Mouse (Mus musculus): ENCODE measurements around the gene Aldh3b1. TPM values are rescaled to one million over a fixed set of nuclear protein-coding genes. Genes with fewer than 3 reads are reported as not detected.

Aldh3b1 gene
- total RNA-seq, 2 experiments from 2014 or later, result 1.8 TPM

DNA sequence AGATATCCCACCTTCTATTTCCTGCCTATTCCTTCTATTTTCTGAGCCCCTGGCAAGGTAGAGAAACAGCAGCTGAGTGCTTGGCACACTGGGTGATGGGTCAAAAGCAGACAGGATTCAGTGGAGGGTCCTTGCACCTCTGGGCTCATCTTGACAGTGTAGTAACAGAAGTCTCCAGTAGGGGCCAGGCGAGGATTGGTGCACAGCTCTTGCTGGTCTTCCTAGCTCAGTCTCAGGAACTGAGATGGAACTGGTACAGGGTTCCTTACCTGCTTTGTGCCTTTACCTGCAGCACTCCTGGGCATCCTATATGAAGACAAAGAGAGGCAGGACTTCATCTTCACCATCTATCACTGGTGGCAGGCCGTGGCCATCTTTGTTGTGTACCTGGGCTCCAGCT lies 17.1 kb upstream of the Aldh3b1 start:
- no peak for DNase-seq (ENCODE audit: low spot score)
- intact Hi-C loops (cut with DNase I), result loop anchor here (1.0 to 2.0 kb wide), 2 partner anchors 34 to 66 kb away; partner anchors contain the start of gene Ndufv1

DNA sequence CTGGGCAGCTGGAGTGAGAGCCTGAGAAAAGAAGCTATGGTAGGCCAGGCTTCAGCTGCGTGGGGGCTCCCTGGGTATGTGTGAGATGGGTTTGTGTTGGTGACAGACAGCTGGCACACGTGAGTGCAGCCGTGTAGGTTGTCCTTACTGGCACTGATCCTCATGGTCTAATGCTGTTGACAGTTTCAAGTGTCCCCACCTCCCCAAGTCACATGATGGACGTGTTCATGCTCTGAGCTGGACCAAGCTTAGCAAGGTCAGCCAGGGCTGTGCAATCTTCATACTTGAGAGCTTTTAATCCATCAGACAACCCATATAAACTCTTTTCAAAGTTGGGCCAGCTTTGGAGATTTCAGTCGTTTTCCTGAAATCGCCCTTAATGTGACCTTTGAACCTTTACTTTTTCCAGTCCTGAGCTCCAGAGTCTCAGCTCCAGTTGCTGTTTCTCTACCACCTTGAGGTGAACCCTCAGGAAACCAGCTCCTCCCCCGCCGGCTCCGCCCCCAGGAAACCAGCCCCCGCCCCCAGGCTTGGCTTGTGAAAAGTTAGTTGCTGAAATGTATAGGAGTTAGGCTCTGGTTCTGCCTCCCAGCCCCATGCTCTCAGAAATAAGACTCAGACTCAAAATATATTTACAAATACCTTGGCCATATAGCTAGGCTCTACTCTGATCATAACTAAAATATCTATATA lies 16.4 kb upstream of the Aldh3b1 start:
- intact Hi-C loops (cut with DNase I), result loop anchor here (1.0 to 2.0 kb wide), 2 partner anchors 35 to 66 kb away; partner anchors contain the start of gene Ndufv1
- DNase-seq (ENCODE audit: low spot score), result no peak

DNA sequence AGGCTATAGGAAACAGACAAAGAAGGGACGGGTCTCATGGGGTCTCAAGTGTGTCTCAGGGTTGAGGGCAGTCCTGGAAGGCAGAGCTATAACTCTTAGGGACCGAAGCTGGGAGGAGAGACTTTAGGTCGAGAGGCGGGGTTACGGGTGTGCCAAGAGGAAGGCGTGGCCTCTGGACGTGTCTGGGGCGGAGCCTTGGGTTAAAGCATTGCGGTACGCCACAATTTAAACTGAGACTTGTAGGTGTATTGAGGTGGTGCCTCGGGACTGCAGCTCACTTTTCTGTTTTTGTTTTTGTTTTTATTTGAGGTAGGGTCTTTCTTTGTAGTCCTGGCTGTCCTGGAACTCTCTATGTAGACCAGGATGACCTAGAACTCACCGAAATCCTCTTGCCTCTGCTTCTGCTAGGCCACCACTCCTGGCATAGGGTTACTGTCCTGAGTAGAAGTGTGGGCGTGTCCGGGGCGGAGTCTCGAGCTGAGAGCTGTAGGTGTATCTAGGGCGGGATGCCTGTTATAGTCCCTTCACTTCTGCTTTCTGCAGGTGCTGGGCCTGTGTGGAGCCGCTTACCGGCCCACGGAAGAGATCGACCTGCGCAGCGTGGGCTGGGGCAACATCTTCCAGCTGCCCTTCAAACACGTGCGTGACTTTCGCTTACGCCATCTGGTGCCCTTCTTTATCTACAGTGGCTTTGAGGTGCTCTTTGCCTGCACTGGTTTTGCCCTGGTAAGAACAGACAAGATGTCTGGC lies 13.6 kb upstream of the Aldh3b1 start:
- no peak for DNase-seq (ENCODE audit: low spot score)

DNA sequence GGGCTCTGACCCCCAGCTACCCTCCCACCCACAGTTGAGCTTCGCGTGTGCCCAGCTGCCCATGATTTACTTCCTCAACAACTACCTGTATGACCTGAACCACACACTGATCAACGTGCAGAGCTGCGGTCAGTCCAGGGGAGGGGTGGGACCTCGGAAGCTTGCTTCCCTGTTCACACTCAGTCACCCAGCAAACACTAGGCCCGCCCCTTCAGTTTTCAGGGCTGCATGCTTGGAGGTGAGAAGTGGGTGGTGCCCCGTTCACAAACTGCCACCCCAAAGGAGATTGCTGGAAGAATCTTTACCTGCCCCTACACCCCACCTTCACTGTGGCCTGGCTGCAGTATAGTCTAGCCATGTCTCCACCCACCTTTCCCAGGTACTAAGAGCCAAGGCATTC lies 12.7 kb upstream of the Aldh3b1 start:
- DNase-seq (ENCODE audit: low spot score), result no peak
- intact Hi-C loops (cut with DNase I), result loop anchor here (5.0 kb wide), 1 partner anchor 165 kb away; no protein-coding TSS in a partner anchor

More for the DNA sequence above, 13.6 kb upstream of the Aldh3b1 start:
- intact Hi-C loops (cut with DNase I), result loop anchor here (5.0 kb wide), 1 partner anchor 166 kb away; no protein-coding TSS in a partner anchor

DNA sequence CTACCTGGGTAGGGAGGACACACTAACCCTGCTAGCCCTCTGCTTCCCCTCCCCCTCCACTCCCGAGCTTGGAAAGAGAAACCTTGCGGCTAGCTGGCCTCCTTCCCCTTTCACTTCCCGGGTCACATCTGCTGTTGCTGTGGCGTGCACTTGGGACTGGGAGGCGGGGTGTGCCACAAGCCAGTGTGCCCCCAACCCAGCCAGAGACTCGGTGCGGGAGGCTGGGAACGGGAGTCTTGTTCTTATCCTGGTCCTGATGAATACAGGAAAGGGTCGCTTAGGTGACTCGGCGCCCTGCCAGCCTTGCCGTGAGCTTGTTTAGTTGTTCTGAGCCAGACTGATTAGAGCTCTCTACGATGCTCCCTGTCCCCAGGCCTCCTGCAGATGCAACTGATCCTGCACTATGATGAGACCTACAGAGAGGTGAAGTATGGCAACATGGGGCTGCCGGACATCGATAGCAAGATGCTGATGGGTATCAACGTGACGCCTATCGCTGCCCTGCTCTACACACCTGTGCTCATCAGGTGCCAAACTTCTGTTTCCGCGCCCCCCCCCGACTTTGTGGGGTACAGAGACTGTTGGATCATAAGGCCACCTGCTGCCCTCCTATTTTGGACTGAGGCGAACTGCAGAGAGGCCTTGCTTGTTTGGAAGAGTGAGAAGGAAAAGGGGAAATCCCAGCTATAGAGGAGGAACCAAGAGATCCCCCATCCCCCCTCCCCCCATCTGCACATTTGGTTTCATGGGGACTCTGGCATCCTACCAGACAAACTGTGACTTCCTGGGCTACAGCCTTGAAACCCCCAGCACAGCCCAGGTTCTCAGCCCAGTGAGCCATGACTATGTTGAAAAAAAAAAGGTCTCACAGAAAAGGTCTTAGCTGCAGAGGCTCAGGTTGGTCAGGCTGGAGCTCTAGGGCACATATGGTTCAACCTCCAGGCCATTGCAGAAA lies 6.6 kb upstream of the Aldh3b1 start:
- intact Hi-C loops (cut with DNase I), result no loop called here
- peak; percentile 54 for DNase-seq (ENCODE audit: low spot score)

DNA sequence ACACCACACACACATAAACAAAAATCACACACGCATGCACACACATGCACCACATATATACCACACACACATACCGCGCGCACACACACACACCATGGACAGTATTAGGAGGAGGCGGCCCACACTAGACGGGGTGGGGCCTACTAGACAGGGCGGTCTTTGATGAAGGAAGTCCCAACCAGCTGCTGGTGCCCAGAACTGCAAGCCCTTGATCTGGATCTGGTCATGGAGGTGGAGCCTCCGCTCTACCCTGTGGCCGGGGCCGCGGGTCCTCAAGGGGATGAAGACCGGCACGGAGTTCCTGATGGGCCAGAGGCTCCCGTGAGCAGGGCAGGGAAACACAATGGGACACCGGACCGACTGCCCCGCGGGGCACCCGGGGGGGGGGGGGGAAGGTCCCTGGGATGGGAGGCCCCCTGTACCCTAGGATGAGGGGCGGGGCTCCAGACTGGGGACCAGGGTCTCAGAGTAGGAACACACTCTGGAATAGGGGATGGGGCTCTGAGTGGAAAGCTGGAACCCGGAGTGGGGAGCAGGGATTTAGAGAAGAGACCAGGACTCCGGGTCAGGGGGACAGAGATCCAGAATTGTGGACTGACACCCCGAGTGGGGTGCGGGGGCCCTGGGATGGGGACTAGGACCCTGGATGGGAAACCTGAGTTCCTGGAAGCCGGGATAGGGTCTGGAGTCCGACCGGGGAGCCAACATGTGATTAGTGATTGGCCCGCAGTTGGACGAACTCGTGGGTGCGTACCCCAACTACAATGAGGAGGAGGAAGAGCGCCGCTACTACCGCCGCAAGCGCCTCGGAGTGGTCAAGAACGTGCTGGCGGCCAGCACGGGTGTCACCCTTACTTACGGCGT lies 5.7 kb upstream of the Aldh3b1 start, which contains the start of gene Unc93b1:
Gene Unc93b1 (plus strand): TSS at position 155 of the 864 bp plus-strand sequence.
- intact Hi-C loops (cut with DNase I), result no loop called here
- DNase-seq (ENCODE audit: low spot score), result peak; percentile 69

DNA sequence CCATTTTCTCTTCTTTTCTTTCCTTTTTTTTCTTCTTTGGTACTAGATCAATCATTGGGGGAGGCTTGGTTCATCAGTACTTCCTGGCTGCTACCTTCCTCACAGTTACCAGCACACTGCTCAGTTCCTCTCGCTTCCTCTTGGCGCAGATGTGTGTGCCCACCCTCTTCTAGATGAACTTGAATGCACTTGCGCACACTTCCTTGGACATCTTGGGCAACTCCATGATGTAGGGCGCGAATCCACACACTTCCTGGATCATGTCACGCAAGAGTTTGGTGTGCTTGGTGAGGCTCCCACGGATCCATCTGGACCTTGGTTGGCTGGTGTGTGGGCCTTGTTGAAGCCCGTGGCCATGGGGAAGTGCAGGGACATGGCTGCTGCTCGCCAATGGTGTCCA lies 2.1 kb upstream of the Aldh3b1 start:
- DNase-seq (ENCODE audit: low spot score), result no peak
- intact Hi-C loops (cut with DNase I), result no loop called here

DNA sequence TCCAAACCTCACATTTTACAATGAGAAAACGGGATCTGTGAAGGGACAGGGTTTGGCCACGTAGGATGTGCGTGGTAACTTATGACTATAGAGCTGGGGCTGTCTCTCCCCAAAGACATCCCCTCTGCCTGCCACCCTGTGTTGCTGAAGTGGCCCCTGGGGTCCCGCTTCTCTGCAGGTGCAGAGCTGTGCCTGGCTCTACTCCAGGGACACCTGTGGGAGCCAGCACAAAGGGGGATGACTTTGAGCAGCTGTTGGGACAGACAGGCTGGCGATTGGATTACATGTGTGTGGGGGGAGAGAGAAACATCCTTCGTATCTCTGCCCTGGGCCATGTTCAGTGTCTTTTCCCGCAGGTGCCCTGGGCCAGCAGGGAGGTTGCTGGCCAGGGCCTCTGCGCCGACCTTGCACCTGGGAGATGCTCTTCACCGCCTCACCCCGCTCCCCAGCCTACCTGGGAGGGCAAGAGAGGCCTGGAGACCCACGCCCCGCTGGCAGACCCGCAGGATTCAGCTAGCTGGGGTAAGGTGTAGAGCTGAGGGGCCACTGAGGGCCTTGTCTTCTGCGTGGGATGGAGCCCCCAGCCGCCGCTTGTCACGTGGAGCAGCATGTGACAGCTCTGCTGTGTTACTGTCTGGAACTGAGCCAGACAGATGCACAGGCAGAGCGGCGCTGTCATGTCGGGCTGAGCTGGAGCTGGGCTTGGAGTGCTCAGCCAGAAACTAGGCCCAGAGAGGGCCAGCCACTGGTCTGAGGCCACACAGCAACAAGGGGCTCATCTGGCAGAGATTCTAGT lies 852 bp upstream of the Aldh3b1 start:
- no peak for DNase-seq (ENCODE audit: low spot score)
- intact Hi-C loops (cut with DNase I), result no loop called here

DNA sequence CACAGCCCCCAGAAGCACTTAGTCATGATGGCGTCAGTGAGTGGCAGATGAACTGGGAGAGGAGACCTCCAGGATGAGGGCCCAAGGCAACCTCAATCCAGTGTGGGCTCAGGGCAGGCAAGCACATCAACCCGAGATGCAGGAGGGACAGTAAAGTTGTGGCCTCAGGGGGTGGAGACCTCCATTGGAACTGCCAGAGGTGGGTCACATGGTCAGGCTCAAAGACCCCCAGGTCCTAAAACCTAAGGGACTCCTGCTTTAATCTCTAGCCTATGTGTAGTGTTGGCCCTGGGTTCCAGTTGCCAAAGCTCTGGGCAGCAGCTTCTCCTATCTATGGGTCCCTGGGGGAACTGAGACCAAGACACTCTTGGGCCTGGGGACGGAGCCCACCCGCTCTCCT lies 829 bp downstream of the Aldh3b1 start:
- intact Hi-C loops (cut with DNase I), result no loop called here
- DNase-seq (ENCODE audit: low spot score), result no peak

DNA sequence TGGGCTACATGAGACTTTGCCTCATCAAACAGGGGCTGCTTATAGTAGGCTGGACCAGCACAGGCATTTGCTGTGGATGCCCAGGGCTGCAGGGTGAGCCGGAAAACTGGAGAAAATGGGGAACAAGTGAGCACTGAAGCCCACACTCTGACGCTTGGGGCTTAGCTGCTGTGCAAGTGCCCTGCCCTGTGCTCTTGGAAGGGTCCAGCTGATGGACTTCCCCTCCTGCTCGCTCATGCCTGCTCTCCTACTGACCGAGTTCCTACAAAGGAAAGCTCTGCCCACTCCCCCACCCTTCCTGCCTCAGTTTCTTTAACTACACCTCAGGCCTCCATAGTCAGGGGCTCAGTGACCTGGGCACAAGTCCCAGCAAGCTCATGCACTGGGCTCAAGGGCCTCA lies 1.6 kb downstream of the Aldh3b1 start:
- DNase-seq (ENCODE audit: low spot score), result no peak

DNA sequence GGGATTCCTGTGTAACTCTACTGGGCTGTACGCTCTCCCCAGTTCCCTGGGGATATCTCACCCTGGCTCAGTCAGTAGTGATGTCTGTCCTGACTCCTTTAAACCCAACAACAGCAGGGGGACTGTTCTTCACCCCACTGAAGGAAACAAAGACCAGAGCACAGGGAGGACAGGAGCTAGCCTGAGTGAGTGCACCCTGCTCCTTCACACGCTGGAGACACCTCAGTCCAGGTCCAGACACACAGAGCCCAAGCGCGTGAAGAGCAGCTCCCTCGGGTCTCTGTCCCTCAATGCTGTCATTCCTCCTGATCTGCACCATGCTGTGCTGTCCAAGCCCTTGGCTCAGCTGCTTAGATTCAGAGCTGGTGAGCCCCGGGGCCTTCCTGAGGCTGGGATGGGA lies 2.9 kb downstream of the Aldh3b1 start:
- DNase-seq (ENCODE audit: low spot score), result no peak

More for the DNA sequence above, 1.6 kb downstream of the Aldh3b1 start:
- intact Hi-C loops (cut with DNase I), result no loop called here

DNA sequence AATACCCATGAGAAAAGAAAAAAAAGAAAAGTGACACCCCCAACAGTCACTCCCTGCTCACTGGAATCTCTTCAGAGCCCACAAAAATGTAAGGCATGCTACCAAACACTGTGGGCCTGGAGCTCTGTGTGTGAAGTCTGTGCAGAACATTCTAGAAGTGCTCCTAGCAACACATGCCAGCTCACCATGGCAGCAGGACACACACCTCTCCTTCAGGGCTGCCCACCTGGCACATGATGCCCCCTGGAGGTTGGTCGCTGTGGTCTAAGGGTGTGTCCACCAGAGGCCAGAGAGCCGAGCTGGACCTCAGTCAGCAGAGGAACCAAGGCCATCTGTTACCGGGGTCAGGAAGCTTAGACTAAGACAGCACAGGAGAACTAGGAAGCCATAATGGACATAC lies 3.3 kb downstream of the Aldh3b1 start:
- no peak for DNase-seq (ENCODE audit: low spot score)
- intact Hi-C loops (cut with DNase I), result no loop called here

More for the DNA sequence above, 2.9 kb downstream of the Aldh3b1 start:
- intact Hi-C loops (cut with DNase I), result no loop called here

DNA sequence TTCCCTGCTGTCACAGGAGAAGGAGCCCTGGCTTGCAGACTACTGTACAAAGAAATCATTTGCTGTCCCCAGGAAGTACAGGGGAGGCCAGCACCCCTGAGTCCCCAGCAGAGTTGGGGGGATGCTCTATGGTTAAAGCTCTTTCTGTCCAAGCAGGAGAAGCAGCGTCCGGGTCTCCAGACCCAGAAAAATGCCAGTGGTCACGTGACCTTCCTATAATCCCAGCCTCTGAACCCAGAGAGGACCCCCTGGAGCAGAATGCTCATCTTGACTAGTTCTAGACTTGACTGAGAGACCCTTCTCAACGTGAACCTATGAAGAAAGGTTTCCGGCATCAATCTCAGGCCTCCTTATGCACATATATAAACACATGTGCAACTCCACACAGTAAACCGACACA lies 3.7 kb downstream of the Aldh3b1 start:
- intact Hi-C loops (cut with DNase I), result no loop called here
- DNase-seq (ENCODE audit: low spot score), result no peak

DNA sequence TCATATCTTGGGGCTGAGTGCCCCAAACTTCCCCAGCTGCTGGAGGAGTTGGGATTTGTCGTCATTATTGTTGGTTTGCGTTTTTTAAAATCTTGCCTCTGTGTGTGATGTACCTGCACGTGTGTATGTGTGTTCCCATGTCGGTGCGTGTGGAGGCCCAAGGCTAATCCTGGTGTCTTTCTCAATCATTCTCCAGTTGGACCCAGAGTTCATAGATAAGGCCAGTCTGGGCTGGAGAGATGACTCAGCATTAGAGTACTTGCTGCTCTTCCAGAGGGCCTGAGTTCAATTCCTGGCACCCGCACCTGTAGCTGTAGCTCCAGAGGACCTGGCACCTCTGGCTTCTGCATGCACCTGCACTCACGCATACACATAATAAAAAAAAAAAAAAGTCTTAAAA lies 4.7 kb downstream of the Aldh3b1 start:
- no peak for DNase-seq (ENCODE audit: low spot score)
- intact Hi-C loops (cut with DNase I), result no loop called here

DNA sequence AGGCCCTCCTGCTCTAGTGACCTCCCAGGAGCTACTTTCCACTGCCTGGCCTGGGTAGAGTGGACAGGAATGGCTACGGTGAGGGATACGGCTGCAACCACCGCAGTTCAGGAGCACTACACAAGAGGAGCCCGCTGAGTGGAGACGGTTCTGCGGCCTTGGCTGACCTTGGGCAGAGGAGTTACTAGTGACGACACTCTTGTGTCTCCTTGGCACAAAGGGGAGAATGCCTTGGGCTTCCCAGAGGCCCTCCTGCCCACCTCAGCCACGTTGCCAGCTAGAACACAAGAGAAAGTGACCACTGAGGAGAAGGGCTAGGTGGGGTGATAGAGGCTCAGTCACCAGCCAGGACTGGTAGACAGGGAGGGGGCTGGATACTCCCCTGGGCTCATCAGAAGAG lies 5.4 kb downstream of the Aldh3b1 start:
- no peak for DNase-seq (ENCODE audit: low spot score)
- intact Hi-C loops (cut with DNase I), result no loop called here

DNA sequence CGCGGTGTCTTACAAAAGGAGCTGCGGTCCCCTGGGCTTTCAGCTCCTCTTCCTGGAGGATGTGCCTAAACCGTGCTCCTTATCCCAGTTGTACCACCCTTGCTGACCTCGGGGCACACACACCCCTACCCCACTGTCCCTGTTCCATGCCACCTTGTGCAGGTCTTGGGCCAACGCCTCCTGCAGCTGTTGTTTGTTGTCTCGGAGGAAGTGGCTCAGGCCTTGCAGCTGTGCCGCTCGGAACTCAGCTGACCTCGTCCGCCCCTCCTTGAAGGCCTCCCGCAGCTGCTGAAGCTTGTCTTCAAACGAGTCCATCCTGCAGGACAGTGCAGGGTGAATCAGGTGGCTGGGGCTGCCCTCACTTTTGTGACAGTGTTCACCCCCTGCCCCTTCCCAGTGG lies 6.0 kb downstream of the Aldh3b1 start:
- intact Hi-C loops (cut with DNase I), result no loop called here
- DNase-seq (ENCODE audit: low spot score), result no peak

DNA sequence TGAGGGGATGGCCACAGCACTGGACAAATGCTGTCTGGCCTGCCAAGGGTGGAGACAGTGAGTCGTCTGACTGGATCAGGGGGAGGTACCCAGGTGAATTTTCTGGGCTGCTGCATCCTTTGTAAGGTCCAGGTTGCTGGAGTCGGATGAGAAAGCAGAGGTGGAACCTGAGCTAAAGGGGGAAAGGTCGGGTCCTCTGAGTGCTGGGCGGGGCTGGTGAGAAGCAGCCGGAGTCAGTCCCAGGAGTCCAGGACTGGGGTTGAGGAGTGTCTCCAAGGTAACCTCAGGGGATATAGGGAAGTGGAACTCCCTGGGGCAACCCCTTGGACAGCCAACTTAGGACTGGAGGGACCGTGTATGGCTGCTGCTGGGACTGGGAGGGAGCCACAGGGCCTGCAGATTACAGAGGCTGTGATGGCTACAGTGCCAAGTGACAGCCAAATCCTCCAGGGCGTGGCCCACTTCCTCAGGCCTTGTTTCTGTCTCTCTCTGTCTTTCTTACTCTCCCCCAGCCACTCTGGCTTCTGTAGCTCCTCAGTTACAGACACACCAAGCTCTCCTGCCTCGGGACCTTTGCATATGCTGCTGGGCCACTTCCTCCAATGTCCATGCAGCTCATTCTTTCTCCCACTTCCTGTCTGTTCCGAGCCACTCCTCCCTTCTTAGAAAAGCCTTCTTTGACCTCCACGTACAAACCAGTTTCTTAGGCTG lies 6.8 kb downstream of the Aldh3b1 start:
- no peak for DNase-seq (ENCODE audit: low spot score)
- intact Hi-C loops (cut with DNase I), result no loop called here

DNA sequence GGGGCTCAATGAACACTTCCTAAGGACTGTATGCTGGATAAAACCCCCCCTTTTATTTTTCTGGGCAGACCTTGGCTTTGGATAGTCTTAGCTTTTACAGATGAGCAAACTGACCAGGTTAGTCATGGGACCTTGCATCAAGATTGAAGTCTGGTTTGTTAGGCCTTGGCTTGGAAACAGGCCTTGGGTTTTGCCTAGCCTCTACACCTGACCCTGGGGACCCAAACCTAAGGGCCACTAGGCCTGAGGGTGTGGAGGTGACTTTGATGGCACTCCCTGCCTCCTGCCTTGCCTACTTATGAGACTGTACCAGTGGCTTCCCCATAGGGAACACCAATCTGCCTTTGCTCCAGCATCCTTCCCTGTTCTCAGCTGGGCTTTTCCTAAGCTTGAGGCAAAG lies 9.7 kb downstream of the Aldh3b1 start:
- no peak for DNase-seq (ENCODE audit: low spot score)
- intact Hi-C loops (cut with DNase I), result no loop called here

Measured in heart, postnatal 25 days (tissue).